Mouse (Mus musculus): ENCODE data around the gene Pfkfb1. TPM values are rescaled to one million over a fixed set of nuclear protein-coding genes. Genes with fewer than 3 reads are reported as not detected.

Gene Pfkfb1
- polyA plus RNA-seq (2017; shearing (Covaris generic)): 5.2 TPM

DNA sequence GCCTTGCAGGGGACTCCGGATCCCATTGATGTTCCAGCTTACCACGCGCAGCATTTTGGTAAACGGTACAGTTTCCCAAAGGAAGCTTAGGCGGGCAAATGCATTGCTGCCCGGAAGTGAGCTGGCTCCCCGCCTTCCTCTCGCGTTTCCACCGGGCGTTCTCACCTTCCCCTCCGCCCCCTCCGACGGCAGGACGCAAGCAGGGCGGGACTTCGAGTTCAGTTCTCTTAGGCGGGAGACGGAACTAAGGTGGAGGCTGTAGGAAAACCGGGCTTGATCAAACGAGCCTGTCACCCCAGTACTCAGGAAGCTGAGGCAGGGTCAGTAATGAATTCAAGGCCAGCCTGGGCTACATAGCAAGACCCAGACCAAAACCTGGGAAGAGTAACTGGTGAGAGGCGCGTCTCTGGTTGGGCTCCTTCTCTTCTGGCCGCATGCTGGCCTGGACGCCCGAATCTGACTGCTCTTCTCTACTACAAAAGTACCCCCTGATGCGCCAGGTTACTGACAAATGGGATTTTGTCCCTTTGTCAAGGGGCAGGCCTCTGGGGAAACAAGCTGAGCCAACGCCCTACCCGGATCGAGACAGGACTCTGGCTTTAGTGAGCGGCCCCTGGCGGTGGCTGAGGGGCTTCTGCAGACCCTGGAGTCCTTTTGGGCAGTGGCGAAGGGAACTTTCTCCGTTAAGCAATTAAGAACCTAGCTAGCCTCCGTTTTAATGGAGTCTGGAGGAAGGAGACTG lies at the start of gene Pfkfb1:
Gene Pfkfb1 (plus strand): TSS at position 207 of the 742 bp plus-strand sequence.

DNA sequence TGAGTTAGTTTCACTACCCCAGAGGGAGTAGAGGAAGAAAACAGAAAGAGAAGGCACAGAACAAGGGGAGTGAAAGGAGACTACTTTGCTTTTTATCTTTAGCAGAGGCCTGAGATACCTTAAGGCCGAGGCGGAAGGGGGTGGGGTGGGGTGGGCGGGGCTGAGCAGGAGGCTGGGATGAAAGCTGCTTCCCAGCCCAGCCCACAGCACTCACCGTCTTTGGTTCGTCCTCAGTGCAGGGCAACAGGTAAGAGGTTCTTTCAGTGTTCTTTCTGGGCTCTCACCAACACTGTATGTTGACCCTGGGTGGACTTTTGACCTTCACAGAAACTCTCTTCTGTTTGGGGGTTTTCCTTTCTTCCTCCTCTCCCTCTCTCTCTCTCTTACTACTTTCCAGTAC lies 40.8 kb upstream of the Pfkfb1 start, which contains the start of gene Alas2:
Gene Alas2 (plus strand): TSS at position 137 of the 400 bp plus-strand sequence.

DNA sequence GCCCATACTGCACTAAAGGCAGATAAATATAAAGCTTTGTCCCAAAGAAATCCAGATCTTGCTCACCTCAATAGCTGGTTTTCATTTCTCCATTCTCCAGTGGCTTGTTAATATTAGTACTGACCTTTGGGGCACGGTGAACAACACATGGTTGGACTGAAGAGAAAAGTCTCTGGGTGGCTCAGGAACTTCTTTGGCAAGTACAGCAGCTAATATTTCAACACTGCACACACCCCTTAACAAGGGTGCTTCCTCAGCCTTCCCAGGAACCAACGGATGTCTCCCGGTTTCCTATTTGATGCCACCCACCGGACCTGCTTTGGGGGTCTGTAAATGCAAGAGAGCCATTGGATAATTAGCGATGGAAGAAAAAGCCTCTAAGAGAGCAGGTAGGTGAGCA lies 1.7 kb downstream of the Pfkfb1 start, which contains the start of gene Apex2:
Gene Apex2 (minus strand): TSS at position 173 of the 400 bp plus-strand sequence.

DNA sequence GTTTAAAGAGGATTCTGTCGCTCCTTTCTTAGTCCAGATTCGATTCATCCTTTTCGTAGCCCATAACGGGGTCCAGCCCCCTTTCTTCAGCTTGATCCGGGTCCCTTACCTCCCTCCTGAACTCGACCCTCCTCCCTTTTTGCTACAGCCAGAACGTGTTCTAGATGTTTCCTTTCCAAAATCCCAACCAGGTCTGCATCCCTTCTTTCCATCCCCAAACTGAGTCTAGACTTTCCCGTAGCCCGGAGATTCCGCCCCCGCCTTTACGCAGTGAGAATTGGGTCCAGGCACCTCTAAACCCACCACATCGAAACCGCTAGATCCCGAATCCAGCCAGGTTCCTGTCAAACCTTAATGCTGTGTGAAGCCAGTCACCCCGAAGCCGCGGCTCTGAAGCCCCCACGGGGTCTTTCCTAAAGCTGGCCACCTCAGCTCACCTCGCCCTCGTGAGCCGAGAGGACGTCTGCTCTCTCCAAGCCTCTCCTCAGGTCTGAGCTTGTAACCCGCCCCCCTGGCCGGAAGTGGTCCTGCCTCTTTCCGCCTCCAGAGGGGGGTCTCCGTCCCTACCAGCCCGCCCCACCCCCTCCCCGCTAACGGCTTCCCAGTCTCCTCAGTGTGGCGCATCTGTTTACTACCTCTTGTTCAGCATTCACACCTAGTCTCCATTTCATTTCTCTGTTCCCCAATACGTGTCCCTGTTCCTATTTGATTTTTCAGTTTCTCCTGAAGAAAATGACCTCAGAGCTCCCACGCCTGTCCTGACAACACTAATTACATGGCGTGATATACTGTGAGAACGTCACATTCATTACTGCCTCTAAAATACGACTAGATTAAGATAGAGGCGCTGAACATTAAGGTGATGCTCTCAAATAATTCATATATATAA lies 69.1 kb downstream of the Pfkfb1 start, which contains the start of gene Tro:
Gene Tro (minus strand): TSS at position 676 of the 889 bp plus-strand sequence.

Other genes with a start within 250 kb of the Pfkfb1 start
- 16.5 TPM for gene Tmem29, start 129.1 kb upstream of the Pfkfb1 start, polyA plus RNA-seq (2017; shearing (Covaris generic))
- 0.44 TPM for gene Alas2, start 40.9 kb upstream of the Pfkfb1 start, polyA plus RNA-seq (2017; shearing (Covaris generic))
- 16.0 TPM for gene Apex2, start 1.6 kb downstream of the Pfkfb1 start, polyA plus RNA-seq (2017; shearing (Covaris generic))
- gene Tro, start 69.4 kb downstream of the Pfkfb1 start, polyA plus RNA-seq (2017; shearing (Covaris generic)): 0.15 TPM
- gene Maged2, start 226.1 kb downstream of the Pfkfb1 start, polyA plus RNA-seq (2017; shearing (Covaris generic)): 2.9 TPM

Data from effector memory CD4-positive, alpha-beta T cell, adult 7 months (primary cell).